Mouse (Mus musculus): Measurements from ENCODE around the gene Fgf12.

The Fgf12 gene

GRCm38 (mm10) chr16:28752638-28753118, at the start of gene Fgf12:
Gene Fgf12, minus strand, starts transcription at chr16:28753068.
- DNase-seq: no peak

DNA sequence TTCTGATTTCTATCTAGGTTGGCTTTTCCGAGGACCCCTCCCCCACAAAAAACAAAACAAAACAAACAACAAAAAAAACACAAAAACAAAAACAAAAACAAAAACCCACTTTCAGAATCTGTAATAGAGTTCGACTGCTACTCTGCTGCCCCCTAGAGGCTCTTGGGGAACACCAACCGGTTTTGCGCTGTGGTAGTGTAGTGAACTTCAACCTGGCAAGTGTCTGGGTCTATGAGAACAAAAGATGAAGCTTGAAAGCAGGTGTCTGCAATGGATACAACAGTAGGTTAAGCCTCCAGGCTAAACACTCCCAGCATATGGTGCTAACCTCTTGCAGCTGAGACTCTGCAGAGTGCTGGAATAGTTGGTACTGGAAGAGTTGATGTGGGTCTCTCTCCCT, 40.2 kb upstream of the Fgf12 start:
- DNase-seq: no peak

GRCm38 (mm10) chr16:28770276-28770675, 17.4 kb upstream of the Fgf12 start:
- DNase-seq: no peak

DNA sequence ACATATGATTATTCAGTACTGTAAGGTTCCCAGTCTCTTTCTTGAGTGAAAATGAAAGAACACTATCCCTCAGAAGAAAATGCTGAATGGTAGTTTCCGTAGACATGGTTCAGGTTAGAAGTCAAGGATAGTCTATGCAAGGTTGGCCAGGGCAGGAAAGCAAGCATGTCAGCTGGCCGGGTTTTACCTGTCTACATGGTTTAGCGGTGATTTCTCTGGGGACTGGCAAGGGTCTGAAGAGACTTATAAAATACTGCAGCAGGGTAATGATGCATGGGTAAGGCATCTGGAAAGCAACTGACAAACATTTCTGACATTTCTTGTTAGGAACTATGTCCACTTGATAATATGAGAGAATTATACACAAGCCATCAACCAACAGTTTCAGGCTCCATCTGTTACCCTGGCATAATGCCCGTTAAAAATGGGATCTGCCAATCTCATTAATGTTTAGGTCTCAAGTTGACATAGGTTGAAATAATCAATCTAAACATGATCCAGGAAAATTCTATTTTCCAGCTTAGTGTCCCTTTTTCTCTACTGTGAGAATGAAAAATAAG, 8.6 kb upstream of the Fgf12 start:
- no peak for DNase-seq

DNA sequence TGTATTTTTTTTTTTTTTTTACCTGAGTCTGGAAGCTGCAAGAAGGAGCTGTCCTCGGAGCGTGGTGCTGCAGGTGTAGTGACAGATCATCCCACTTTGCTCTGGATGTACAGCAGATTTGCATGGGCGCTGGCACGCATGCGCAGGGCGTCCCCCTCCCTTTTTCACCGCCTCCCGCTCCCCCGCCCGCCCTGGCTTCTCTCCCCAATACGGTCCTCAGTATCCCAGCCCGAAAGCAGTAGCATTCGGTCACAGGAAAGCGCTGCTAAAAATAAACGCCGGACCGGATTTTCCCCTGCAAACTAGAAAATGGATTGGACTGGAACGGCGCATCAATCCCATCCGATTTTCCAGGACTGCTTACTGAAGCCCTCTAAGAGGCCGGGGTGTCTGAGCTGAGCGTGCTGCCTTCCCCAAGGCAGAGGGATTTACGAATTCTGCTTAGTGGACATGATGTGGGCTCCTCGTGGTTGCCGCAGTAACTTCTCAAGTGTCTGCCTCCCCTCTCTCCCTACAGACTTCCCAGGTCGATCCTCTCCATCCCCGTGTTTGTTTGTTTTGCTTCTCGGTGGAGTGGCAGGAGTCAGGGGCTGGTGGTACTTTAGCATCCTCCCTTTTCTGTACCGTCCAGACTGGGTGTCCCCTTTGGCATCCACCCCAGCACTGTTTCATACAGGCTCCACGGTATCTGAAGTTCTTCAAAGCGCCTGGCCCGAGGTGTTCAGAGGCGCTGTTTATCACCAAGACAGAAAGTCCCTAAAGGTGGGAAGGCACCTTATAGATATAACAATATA, 453 bp upstream of the Fgf12 start:
- no peak for DNase-seq

DNA sequence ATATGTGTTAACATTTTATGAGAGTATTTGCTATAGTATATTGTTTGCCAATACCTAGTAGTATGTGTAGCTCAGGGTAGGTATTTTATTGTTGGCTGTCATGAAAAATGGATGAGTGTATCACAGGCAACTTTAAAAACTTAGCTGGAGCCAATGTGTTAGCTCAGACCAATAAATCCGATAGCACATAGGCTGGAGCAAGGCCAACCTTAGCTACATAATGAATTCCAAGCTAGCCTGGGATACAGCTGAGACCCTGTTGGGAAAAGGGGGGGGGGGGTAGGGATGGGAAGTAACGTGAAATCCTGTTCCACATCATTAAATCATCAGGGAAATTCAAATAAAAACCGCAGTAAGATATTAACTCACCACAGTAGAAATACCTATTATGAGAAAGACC, 18.4 kb downstream of the Fgf12 start:
- no peak for DNase-seq

DNA sequence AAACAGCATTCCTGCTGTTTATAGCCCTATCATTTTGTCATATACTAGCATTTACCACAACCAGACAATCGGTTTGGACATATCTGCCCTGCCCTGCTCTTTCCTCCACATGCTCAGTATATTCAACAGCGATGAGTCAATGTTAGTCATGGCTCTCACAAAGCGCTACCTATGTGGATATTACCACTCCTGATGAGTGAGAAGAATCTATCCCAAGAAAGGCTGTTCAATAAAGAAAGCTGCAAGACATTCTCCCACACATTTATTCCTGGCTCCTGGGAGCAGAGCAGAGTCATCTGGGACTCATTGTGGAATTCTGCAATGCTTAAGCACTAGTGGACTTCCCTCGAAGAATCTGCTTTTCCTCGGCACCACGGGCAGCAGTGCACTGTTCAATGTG, 26.1 kb downstream of the Fgf12 start:
- DNase-seq: no peak

DNA sequence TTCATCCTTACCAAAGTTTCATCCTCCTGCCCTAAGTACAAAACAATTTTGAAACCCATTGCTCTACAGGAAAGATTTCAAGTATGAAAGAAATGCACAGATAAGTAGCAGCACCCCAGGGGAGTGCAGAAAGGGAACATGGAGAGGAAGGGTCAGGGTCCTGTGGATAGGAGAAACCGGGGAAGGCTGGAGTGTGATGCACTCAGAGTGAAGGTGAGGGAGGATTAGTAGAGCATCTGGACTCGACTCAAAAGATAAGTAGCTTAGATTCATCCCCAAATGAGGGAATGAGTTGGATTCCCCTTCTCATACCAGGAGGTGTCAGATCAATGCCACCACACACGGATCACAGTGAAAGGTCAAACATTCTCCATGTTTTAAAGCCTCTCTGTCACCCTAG, 46.2 kb downstream of the Fgf12 start:
- DNase-seq: no peak

DNA sequence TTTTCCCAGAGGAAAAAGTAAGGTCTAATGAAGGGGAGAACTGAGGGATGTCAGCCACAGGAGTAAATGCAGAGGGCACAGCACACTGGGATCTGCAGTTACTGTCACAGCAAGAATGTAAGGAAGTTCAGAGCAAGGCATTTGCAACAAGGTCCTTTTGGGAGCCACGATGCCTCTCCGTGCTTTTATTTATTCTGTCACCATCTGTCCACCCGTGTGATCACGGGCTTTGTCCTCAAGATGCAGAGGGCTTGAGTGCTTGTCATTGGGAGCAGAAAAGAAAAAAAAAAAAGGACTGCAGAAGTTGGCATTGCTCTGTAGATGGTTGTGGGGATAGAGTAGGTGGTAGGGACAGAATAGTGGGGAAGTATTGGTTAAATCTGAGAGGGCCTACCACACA, 52.5 kb downstream of the Fgf12 start:
- DNase-seq: no peak

DNA sequence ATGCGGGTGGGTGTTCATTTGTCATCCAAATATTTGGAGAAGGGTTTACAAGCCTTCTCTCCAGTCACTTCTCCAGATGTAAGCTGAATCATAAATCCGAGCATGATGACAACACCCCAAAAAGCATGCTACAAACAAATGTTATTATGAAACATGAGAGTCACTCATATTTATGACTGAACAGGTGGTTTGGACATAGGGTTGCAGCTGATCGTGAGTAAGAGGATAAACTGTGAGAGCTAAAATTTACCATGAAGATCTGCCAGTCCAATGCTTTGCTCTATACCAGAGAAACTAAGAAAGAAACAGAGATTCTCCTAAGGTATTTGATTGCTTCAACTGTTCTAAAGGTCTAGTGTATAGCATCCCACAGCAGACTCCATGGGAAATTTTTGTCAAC, 56.0 kb downstream of the Fgf12 start:
- DNase-seq: no peak

DNA sequence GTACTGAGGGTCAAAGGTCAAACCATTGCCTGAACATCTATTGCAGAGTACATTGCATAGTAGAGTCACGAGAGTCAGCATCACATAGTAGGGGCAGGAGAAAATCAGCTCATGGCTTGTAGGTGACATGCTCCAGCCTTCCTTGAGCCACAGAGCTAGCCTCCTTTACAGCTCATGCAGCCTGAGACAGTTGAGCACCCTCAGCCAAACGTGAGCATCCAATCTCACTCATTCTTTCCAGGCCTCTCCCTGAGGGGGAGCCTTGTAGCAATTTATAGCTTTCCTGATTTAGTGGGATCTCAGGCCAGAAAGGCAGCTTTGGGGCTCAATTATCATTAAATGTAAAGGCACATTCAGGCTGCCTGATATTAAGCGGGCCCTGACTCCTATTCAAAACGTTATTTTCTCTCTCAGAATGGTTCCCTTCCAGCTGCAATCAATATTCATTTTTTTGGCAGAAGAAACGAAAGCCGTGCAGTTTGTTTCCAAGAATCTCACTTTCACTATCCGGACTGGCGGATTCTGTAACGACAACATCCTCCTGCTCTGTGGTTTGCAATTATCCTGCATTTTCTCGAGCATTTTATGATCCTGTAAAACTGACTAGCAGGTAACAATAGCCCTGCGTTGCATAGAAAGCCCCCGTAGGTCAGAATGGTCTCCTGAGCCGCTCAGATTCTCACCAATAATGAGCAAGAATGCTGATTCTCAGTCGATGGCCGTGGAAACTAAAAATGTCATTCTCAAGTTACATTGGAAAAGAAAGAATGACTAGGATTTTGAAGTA, 58.6 kb downstream of the Fgf12 start:
- no peak for DNase-seq

DNA sequence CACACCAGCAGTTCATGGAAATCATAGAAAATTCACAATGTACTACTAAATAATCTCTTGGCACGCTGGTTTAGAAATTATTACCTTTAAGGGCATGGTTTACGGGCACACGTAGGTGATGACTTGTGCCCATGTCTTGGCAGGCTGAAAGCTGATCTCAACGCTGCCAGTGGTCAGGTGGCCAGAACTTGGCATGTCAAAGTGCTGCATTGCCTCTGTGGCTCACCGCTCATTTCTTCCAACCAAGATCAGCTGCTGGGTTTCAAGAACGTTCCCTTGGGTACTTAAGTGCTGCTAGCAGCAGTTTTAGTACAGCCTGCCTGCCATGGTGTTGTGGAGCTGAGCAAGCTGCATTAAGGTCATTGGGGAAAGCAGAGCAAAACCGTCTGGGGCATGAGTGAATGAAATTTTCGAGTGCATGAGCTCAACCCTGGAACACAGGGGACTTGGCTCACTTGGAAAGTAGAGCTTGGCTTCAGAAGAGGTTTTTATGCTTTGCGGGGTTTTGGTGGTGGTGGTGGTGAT, 63.9 kb downstream of the Fgf12 start:
- no peak for DNase-seq

GRCm38 (mm10) chr16:28681625-28682024, 71.2 kb downstream of the Fgf12 start:
- no peak for DNase-seq

DNA sequence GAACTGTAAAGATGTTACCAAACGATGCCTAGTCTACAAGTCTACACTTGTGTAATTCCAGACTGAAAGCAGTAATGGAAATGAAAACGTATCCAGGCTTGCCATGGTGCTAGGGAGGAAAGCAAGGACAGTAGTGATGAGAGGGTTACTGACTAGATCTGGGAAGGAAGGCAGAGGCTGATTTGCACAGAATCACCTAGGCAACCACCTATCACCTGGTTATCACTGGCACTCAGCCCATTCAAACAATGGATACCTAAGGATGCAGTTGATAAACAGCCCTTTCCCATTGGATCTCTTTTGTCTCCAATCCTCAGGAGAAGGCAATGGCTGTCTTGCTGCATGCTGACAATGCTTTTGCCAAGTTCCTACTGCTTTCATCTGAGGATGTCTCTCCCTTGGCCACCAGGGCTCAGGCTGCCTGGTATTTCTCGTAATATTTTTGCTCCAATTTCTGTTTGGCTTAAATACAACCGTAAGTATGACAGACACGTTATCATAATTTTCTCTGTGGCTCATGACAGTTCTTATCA, 84.0 kb downstream of the Fgf12 start:
- no peak for DNase-seq

GRCm38 (mm10) chr16:28652640-28653039, 100.2 kb downstream of the Fgf12 start:
- no peak for DNase-seq

DNA sequence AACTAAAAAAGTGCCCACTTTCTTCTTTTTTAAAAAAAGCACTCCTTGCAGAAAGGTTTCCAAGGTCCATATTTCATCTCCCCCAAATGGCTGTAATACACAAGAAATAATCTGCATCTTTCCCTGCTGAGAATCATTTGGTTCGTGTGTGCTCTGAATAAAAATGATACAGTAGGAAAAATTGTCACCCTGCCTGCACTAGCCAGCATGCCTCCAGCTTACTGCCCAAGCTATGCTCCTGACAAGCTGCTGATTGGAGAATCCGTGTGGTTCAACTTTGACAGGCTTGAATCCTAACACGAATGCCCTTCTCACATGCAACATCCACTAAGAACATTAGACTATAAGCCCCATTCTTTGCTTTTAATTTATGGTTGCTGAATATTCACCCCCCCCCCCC, 102.3 kb downstream of the Fgf12 start:
- DNase-seq: no peak

DNA sequence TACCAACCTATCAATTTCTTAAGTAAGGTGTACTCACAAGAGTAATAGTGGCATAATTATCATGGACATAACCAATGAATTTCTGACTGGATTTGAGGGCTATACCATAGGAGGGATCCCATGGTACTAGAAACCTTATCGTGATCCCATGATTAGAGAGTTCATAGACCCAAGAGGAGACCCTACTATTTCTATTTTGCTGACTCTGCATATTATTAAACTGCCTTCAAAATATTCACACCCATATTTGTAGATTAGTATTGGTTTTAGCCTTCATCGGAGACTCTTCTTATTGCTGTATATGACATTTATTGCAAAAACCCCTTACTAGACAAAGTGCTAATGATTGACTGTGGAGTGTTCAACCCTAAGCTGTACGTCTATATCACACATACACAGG, 107.8 kb downstream of the Fgf12 start:
- no peak for DNase-seq

GRCm38 (mm10) chr16:28631721-28632120, 121.1 kb downstream of the Fgf12 start:
- no peak for DNase-seq

GRCm38 (mm10) chr16:28630771-28631484, 121.9 kb downstream of the Fgf12 start:
- no peak for DNase-seq

DNA sequence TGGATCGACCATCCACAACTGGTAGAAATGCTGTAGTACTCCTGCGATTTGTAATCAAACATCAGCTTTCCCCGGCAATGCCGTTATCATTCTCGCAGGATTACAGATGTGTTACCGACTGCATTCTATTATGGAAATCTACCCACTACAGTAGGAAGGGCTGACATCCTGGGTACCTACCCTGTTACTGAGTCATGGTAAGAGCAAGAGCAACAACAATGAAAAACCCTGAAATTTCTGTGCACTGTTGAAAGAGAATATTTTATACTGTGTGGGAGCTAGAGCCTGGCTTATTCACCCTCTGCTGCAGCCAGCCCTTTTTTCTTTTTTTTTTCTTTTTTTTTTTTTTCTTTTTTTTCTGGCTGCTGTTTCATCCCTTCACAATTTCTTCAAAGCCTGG, 126.6 kb downstream of the Fgf12 start:
- DNase-seq: no peak

GRCm38 (mm10) chr16:28625689-28626088, 127.2 kb downstream of the Fgf12 start:
- no peak for DNase-seq

- DNase-seq: no peak
Measured at GRCm38 (mm10) chr16:28614412-28614811, 138.5 kb downstream of the Fgf12 start.

DNA sequence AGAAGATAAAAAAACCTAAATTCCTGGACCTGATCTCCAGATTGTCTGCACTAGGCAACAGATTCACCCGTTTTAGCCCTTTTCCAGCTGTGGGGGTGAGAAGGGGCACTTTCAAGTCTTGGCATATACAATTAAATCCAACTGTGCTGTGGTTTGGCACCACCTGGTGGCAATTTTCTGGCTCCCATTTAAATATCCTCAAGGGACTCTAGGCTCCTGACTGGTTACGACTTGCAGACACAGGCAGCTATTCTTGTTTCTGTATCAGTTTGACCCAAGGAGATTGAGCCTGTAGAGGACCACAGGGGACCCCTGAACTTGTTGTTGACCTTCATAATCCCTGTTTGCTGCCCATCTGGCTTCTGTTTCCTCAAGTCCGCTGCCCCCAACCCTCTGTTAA, 141.9 kb downstream of the Fgf12 start:
- no peak for DNase-seq
